Mouse (Mus musculus) layer of hippocampus, postnatal 25 days (tissue): ENCODE measurements around the gene Gimap9. TPM values are rescaled to one million over a fixed set of nuclear protein-coding genes. Genes with fewer than 3 reads are reported as not detected.

Experiments
- DNase-seq, 2 experiments: peaks; one replicate each; pipeline ENCODE4 v3.0.0; 2022; ENCODE audit warnings: mixed read lengths in 2 of 2, low spot score in 1 of 2; ENCODE audit errors: extremely low spot score in 1 of 2
- total RNA-seq, 2 experiments: library from RNA; stranded (reverse); gene quantifications; 2 replicates each; pipeline ENCODE4 v1.2.3; 2021

The Gimap9 gene
- total RNA-seq, 2 experiments from 2014 or later, result 0.64 TPM; not detected in 1

- no peak for DNase-seq
Observed at GRCm38 (mm10) chr6:48685694-48686665, 10.1 kb downstream of the Gimap9 start.

- DNase-seq, result no peak
Observed at GRCm38 (mm10) chr6:48687077-48687476, 11.1 kb downstream of the Gimap9 start.

- no peak for DNase-seq
Observed at GRCm38 (mm10) chr6:48689320-48689719, 13.4 kb downstream of the Gimap9 start.

GRCm38 (mm10) chr6:48692962-48693361, 17.0 kb downstream of the Gimap9 start:
- no peak for DNase-seq

- DNase-seq, result no peak
Observed at GRCm38 (mm10) chr6:48696830-48697554, 21.1 kb downstream of the Gimap9 start.

- DNase-seq, result no peak
Observed at GRCm38 (mm10) chr6:48697555-48697930, 21.6 kb downstream of the Gimap9 start.

- no peak for DNase-seq
Observed at GRCm38 (mm10) chr6:48698066-48698856, 22.3 kb downstream of the Gimap9 start.

- no peak for DNase-seq
Observed at GRCm38 (mm10) chr6:48698888-48699287, 23.0 kb downstream of the Gimap9 start.

GRCm38 (mm10) chr6:48700251-48701075, 24.5 kb downstream of the Gimap9 start:
- no peak for DNase-seq

- no peak for DNase-seq
Observed at GRCm38 (mm10) chr6:48702146-48702545, 26.2 kb downstream of the Gimap9 start.

GRCm38 (mm10) chr6:48702601-48703000, 26.7 kb downstream of the Gimap9 start:
- DNase-seq, result no peak

GRCm38 (mm10) chr6:48704146-48704545, 28.2 kb downstream of the Gimap9 start:
- DNase-seq, result no peak

GRCm38 (mm10) chr6:48706130-48706529, 30.2 kb downstream of the Gimap9 start:
- DNase-seq, result no peak

- DNase-seq, result no peak
Observed at GRCm38 (mm10) chr6:48718455-48718854, 42.5 kb downstream of the Gimap9 start, which contains the start of the genes Gm28053 and Gimap7. Gene Gm28053 (plus strand): TSS chr6:48718607. Gene Gimap7 (plus strand): TSS chr6:48718621.

- no peak for DNase-seq
Observed at GRCm38 (mm10) chr6:48720326-48720725, 44.4 kb downstream of the Gimap9 start.

- no peak for DNase-seq
Observed at GRCm38 (mm10) chr6:48723468-48723867, 47.5 kb downstream of the Gimap9 start.

GRCm38 (mm10) chr6:48725476-48725875, 49.5 kb downstream of the Gimap9 start:
- DNase-seq, result no peak

- no peak for DNase-seq
Observed at GRCm38 (mm10) chr6:48727761-48728160, 51.8 kb downstream of the Gimap9 start.
